Mouse (Mus musculus): ENCODE results near the gene Fgf23. TPM values are rescaled to one million over a fixed set of nuclear protein-coding genes. Genes with fewer than 3 reads are reported as not detected.

The Fgf23 gene
- polyA plus RNA-seq, 1 experiment from 2014 or later, result not detected

- Histone ChIP-seq H3K36me3 (ENCODE audit: insufficient read depth, low read length) (no peaks in the 10 kb centered on the region), H3K9ac (replicated peaks; ENCODE audit: low read depth) (no peak overlapping the region), H3K4me1 (ENCODE audit: insufficient read depth, low read depth, low read length) (no peaks in the 10 kb centered on the region), H3K27me3 (replicated peaks; ENCODE audit: insufficient read depth, low read length) (no peaks in the 10 kb centered on the region), H3K4me2 (replicated peaks; ENCODE audit: low read depth, low read length) (no peak overlapping the region), H3K9me3 (ENCODE audit: low read length) (no peaks in the 10 kb centered on the region), H3K27ac (ENCODE audit: low read length) (no peak overlapping the region), H3K4me3 (ENCODE audit: low read depth, low read length) (no peak overlapping the region)
- TF ChIP-seq CTCF (IDR thresholded peaks at IDR 0.05) (no peak), EP300 (IDR thresholded peaks at IDR 0.05) (no peak)
- no peak for DNase-seq (ENCODE audit: low spot score)
- ATAC-seq, result no peak
- WGBS, result 80% methylated on average over 7 of the region's 7 CpGs
Observed at GRCm38 (mm10) chr6:127123506-127123905, 50.8 kb downstream of the Fgf23 start.

GRCm38 (mm10) chr6:127129659-127130058 is 57.0 kb downstream of the Fgf23 start:
- H3K9me3 ChIP-seq (ENCODE audit: low read length), result no peaks in the 10 kb centered on the region
- DNase-seq (ENCODE audit: low spot score) (no peak), ATAC-seq (no peak)
- H3K36me3 ChIP-seq (ENCODE audit: insufficient read depth, low read length), result no peaks in the 10 kb centered on the region
- no peak overlapping the region for H3K27ac ChIP-seq (ENCODE audit: low read length)
- H3K9ac ChIP-seq (replicated peaks; ENCODE audit: low read depth), result no peak overlapping the region
- no peak overlapping the region for H3K4me2 ChIP-seq (replicated peaks; ENCODE audit: low read depth, low read length)
- no peaks in the 10 kb centered on the region for H3K4me1 ChIP-seq (ENCODE audit: insufficient read depth, low read depth, low read length)
- no peak overlapping the region for H3K4me3 ChIP-seq (ENCODE audit: low read depth, low read length)
- no peaks in the 10 kb centered on the region for H3K27me3 ChIP-seq (replicated peaks; ENCODE audit: insufficient read depth, low read length)
- WGBS, result 91% methylated on average over 14 of the region's 14 CpGs
- TF ChIP-seq CTCF (IDR thresholded peaks at IDR 0.05), result no peak
- TF ChIP-seq EP300 (IDR thresholded peaks at IDR 0.05), result no peak

- H3K9me3 ChIP-seq (ENCODE audit: low read length), result no peaks in the 10 kb centered on the region
- H3K4me1 ChIP-seq (ENCODE audit: insufficient read depth, low read depth, low read length), result no peaks in the 10 kb centered on the region
- ATAC-seq (no peak), DNase-seq (ENCODE audit: low spot score) (no peak)
- H3K4me3 ChIP-seq (ENCODE audit: low read depth, low read length), result no peak overlapping the region
- H3K36me3 ChIP-seq (ENCODE audit: insufficient read depth, low read length), result no peaks in the 10 kb centered on the region
- no peak overlapping the region for H3K4me2 ChIP-seq (replicated peaks; ENCODE audit: low read depth, low read length)
- 80% methylated on average over 13 of the region's 13 CpGs for WGBS
- H3K27me3 ChIP-seq (replicated peaks; ENCODE audit: insufficient read depth, low read length), result no peaks in the 10 kb centered on the region
- no peak overlapping the region for H3K27ac ChIP-seq (ENCODE audit: low read length)
- no peak overlapping the region for H3K9ac ChIP-seq (replicated peaks; ENCODE audit: low read depth)
- TF ChIP-seq EP300 (IDR thresholded peaks at IDR 0.05), result no peak
- no peak for TF ChIP-seq CTCF (IDR thresholded peaks at IDR 0.05)
Observed at GRCm38 (mm10) chr6:127130377-127130776, 57.7 kb downstream of the Fgf23 start.

Other genes with a start within 250 kb of the Fgf23 start
- gene Ndufa9, start 223.8 kb upstream of the Fgf23 start, polyA plus RNA-seq (2015; fragmentation: Nextera tagmentation; extraction: Ambion mirVana), result 136 and 141 TPM in 2 replicates
- not detected in 2 replicates for gene Akap3, start 219.8 kb upstream of the Fgf23 start, polyA plus RNA-seq (2015; fragmentation: Nextera tagmentation; extraction: Ambion mirVana)
- gene Dyrk4, start 151.1 kb upstream of the Fgf23 start, polyA plus RNA-seq (2015; fragmentation: Nextera tagmentation; extraction: Ambion mirVana), result 0.23 and 0.37 TPM in 2 replicates
- gene Rad51ap1, start 133.3 kb upstream of the Fgf23 start, polyA plus RNA-seq (2015; fragmentation: Nextera tagmentation; extraction: Ambion mirVana), result 5.3 and 7.5 TPM in 2 replicates
- 12.3 and 13.7 TPM in 2 replicates for gene D6Wsu163e, start 132.9 kb upstream of the Fgf23 start, polyA plus RNA-seq (2015; fragmentation: Nextera tagmentation; extraction: Ambion mirVana)
- gene Fgf6, start 57.3 kb upstream of the Fgf23 start, polyA plus RNA-seq (2015; fragmentation: Nextera tagmentation; extraction: Ambion mirVana), result not detected in 2 replicates
- 1.9 and 2.1 TPM in 2 replicates for gene Tigar, start 36.7 kb downstream of the Fgf23 start, polyA plus RNA-seq (2015; fragmentation: Nextera tagmentation; extraction: Ambion mirVana)
- 286 and 310 TPM in 2 replicates for gene Ccnd2, start 79.3 kb downstream of the Fgf23 start, polyA plus RNA-seq (2015; fragmentation: Nextera tagmentation; extraction: Ambion mirVana)